Mouse (Mus musculus) cerebellum, adult (tissue): ENCODE results near the gene Rabl6.

Experiments used
- ATAC-seq: cut with Nextera tagmentation; 2 replicates; pipeline ENCODE4 v1.9.2; 2017; ENCODE audit warnings: mild to moderate bottlenecking, moderate library complexity, mixed read lengths; ENCODE audit not compliant: insufficient number of reproducible peaks, low FRiP score, low TSS enrichment

Rabl6 gene

GRCm38 (mm10) chr2:25607761-25608622, at the start of gene Rabl6:
TSS of gene Rabl6 (minus strand) at chr2:25608521.
- peak; percentile 79; the same call in 1 of the 2 replicates for ATAC-seq

GRCm38 (mm10) chr2:25657652-25658051, 49.3 kb upstream of the Rabl6 start, which contains the start of gene Lcn5:
TSS of gene Lcn5 (plus strand) at chr2:25657952.
- ATAC-seq, result no peak

- ATAC-seq, result no peak
Measured at GRCm38 (mm10) chr2:25657246-25657645, 48.9 kb upstream of the Rabl6 start.

GRCm38 (mm10) chr2:25656691-25657090, 48.4 kb upstream of the Rabl6 start:
- ATAC-seq, result no peak

- no peak for ATAC-seq
Measured at GRCm38 (mm10) chr2:25654502-25654901, 46.2 kb upstream of the Rabl6 start.

GRCm38 (mm10) chr2:25652902-25653301, 44.6 kb upstream of the Rabl6 start, which contains the start of gene Lcn8:
TSS of gene Lcn8 (plus strand) at chr2:25653120.
- ATAC-seq, result no peak

- ATAC-seq, result no peak
Measured at GRCm38 (mm10) chr2:25639890-25640289, 31.6 kb upstream of the Rabl6 start.

- no peak for ATAC-seq
Measured at GRCm38 (mm10) chr2:25634046-25634445, 25.7 kb upstream of the Rabl6 start.

GRCm38 (mm10) chr2:25633616-25634015, 25.3 kb upstream of the Rabl6 start:
- no peak for ATAC-seq

GRCm38 (mm10) chr2:25628738-25629137, 20.4 kb upstream of the Rabl6 start:
- ATAC-seq, result no peak

GRCm38 (mm10) chr2:25627811-25628210, 19.5 kb upstream of the Rabl6 start, which contains the start of gene Fcna:
TSS of gene Fcna (minus strand) at chr2:25628030.
- no peak for ATAC-seq

- no peak for ATAC-seq
Measured at GRCm38 (mm10) chr2:25625986-25626385, 17.7 kb upstream of the Rabl6 start.

- peak; percentile 88 for ATAC-seq
Measured at GRCm38 (mm10) chr2:25621229-25622200, 13.2 kb upstream of the Rabl6 start, which contains the start of gene Tmem141. TSS of gene Tmem141 (minus strand) at chr2:25622005.

- ATAC-seq, result no peak
Measured at GRCm38 (mm10) chr2:25620852-25621228, 12.5 kb upstream of the Rabl6 start.

- no peak for ATAC-seq
Measured at GRCm38 (mm10) chr2:25620386-25620785, 12.1 kb upstream of the Rabl6 start.

GRCm38 (mm10) chr2:25617578-25617977, 9.3 kb upstream of the Rabl6 start, which contains the start of gene Ccdc183:
TSS of gene Ccdc183 (minus strand) at chr2:25617678.
- no peak for ATAC-seq

- ATAC-seq, result no peak
Measured at GRCm38 (mm10) chr2:25616398-25616797, 8.1 kb upstream of the Rabl6 start.

GRCm38 (mm10) chr2:25608671-25609070, 350 bp upstream of the Rabl6 start:
- no peak for ATAC-seq

GRCm38 (mm10) chr2:25602526-25602925, 5.8 kb downstream of the Rabl6 start:
- no peak for ATAC-seq

- ATAC-seq, result no peak
Measured at GRCm38 (mm10) chr2:25600037-25600436, 8.3 kb downstream of the Rabl6 start.

GRCm38 (mm10) chr2:25598749-25599148, 9.6 kb downstream of the Rabl6 start:
- ATAC-seq, result no peak
